Mouse (Mus musculus): ENCODE data around the gene Kbtbd6. TPM values are rescaled to one million over a fixed set of nuclear protein-coding genes. Genes with fewer than 3 reads are reported as not detected.

Kbtbd6 gene
- polyA plus RNA-seq, 1 experiment, result not detected

DNA sequence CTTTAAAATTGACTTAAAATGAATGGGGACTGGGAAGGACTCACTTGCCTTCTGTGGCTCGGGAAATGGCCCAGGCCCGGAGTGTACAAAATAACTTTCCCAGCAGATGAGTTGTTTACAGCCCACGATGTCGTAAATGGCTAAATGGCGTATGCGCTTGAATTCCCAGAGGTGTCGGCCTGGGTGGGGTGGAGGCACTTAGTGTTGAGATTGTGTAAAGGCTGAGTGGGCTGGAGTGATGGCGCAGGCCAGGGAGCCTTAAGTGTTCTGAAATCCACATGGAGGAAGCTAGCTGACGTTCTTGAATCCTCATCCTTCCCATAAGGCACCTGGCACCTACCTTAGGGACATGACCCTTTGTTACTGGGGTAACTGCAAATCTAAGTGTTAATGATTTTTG lies 36.9 kb downstream of the Kbtbd6 start:
- 89% methylated on average over 9 of the region's 9 CpGs for WGBS
- H3K4me1 ChIP-seq (ENCODE audit: control insufficient read depth, insufficient read depth, low read length), result peaks cover 14% of the 10 kb centered on the region
- TF ChIP-seq POLR2A (IDR thresholded peaks at IDR 0.05; ENCODE audit: insufficient read depth, low read depth, low read length) (no peak), CTCF (IDR thresholded peaks at IDR 0.05; ENCODE audit: insufficient read depth, low read depth, low read length) (no peak)
- no peak overlapping the region for H3K4me3 ChIP-seq (ENCODE audit: insufficient read depth, low read depth, low read length)
- no peak overlapping the region for H3K27ac ChIP-seq (ENCODE audit: insufficient read depth, low read depth, low read length)

DNA sequence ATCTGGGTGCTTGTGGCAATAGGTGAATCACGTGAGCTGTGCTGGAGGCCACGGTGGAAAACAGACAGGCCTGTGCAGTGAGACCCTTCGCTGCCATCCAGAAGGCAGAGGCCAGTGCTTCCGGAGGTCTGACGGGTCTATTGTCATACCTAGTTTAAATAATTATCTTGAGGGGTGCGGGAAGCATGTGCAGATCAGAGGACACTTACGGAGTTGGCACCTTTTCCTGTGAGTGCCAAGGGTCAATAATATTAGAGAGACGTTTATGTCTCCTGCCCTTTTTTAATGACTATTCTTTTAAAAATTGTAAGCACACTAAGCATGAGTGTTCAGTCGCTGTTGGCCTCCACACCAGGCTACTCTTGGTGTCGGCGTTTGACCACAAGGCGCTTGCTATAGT lies 37.5 kb downstream of the Kbtbd6 start:
- Histone ChIP-seq H3K4me1 (ENCODE audit: control insufficient read depth, insufficient read depth, low read length) (peaks cover 10% of the 10 kb centered on the region), H3K4me3 (ENCODE audit: insufficient read depth, low read depth, low read length) (no peak overlapping the region), H3K27ac (ENCODE audit: insufficient read depth, low read depth, low read length) (no peak overlapping the region)
- no peak for TF ChIP-seq POLR2A (IDR thresholded peaks at IDR 0.05; ENCODE audit: insufficient read depth, low read depth, low read length)
- TF ChIP-seq CTCF (IDR thresholded peaks at IDR 0.05; ENCODE audit: insufficient read depth, low read depth, low read length), result no peak
- 81% methylated on average over 12 of the region's 12 CpGs for WGBS

DNA sequence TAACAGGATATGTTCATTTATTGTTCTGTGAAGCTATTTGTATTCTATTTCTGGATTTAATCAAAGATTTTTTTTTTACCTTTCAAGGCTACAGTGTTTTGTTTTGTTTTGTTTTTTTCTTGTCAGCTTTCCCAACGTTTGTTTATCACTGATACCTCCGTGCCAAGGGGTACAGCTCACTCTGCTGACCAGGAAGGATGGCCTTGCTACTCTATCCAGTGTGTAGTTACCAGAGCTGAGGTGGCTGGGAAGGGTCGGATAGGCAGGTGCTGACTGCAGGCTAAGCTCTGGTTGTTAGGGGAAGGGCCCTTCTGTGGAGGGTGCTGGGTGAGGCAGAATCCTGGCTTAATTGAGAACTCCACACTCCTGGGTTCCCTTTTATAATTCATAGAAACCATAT lies 38.6 kb downstream of the Kbtbd6 start:
- no peak overlapping the region for H3K27ac ChIP-seq (ENCODE audit: insufficient read depth, low read depth, low read length)
- H3K4me1 ChIP-seq (ENCODE audit: control insufficient read depth, insufficient read depth, low read length), result peaks cover 10% of the 10 kb centered on the region
- no peak overlapping the region for H3K4me3 ChIP-seq (ENCODE audit: insufficient read depth, low read depth, low read length)
- TF ChIP-seq CTCF (IDR thresholded peaks at IDR 0.05; ENCODE audit: insufficient read depth, low read depth, low read length) (no peak), POLR2A (IDR thresholded peaks at IDR 0.05; ENCODE audit: insufficient read depth, low read depth, low read length) (no peak)
- WGBS, result 66% methylated on average over 3 of the region's 3 CpGs

- Histone ChIP-seq H3K4me1 (ENCODE audit: control insufficient read depth, insufficient read depth, low read length) (0 out of 2 replicates have a peak, but pooled peaks cover 2% of the 10 kb centered on the region), H3K4me3 (ENCODE audit: insufficient read depth, low read depth, low read length) (no peak overlapping the region), H3K27ac (ENCODE audit: insufficient read depth, low read depth, low read length) (no peak overlapping the region)
- WGBS, result 87% methylated on average over 6 of the region's 6 CpGs
- TF ChIP-seq POLR2A (IDR thresholded peaks at IDR 0.05; ENCODE audit: insufficient read depth, low read depth, low read length) (no peak), CTCF (IDR thresholded peaks at IDR 0.05; ENCODE audit: insufficient read depth, low read depth, low read length) (no peak)
Observed at GRCm38 (mm10) chr14:79494349-79494748, 42.7 kb downstream of the Kbtbd6 start.

DNA sequence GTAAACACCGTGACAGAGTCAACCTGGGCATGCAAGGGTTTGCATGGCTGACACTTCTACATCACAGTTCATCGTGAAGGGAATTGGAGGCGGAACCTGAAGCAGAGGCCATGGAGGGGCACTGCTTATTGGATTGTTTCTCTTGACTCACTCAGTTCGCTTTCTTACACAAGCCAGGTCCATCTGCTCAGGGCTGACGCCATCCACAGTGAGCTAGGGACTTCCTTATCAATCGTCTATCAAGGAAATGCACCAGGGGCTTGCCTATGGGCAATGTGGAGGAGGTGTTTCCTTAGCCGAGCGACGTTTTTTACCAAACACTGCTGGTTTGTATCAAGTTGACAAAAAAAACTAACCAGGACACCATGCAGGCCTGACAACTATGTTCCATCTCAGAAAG lies 47.7 kb downstream of the Kbtbd6 start:
- 90% methylated on average over 9 of the region's 9 CpGs for WGBS
- Histone ChIP-seq H3K4me1 (ENCODE audit: control insufficient read depth, insufficient read depth, low read length) (0 out of 2 replicates have a peak, but pooled peaks cover 2% of the 10 kb centered on the region), H3K4me3 (ENCODE audit: insufficient read depth, low read depth, low read length) (no peak overlapping the region), H3K27ac (ENCODE audit: insufficient read depth, low read depth, low read length) (no peak overlapping the region)
- no peak for TF ChIP-seq POLR2A (IDR thresholded peaks at IDR 0.05; ENCODE audit: insufficient read depth, low read depth, low read length)
- TF ChIP-seq CTCF (IDR thresholded peaks at IDR 0.05; ENCODE audit: insufficient read depth, low read depth, low read length), result no peak

DNA sequence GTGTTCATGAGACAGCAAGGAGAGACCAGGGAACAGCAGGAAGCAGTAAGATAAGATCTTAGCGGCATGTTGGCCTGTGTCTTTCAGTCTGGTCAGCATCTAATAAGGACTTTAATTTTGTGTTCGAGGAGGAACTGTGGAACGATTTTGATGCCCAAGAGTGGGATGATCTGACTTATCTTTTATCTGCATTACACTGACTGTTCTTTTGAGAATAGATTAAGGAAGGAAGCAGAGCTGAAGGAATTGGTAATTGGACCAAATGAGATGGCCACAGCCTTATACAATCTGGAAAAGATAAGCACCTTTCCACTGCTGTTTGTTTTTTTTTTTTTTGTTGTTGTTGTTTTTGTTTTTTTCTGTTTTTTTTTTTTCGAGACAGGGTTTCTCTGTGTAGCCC lies 49.1 kb downstream of the Kbtbd6 start:
- Histone ChIP-seq H3K4me3 (ENCODE audit: insufficient read depth, low read depth, low read length) (no peak overlapping the region), H3K4me1 (ENCODE audit: control insufficient read depth, insufficient read depth, low read length) (0 out of 2 replicates have a peak, but pooled peaks cover 2% of the 10 kb centered on the region), H3K27ac (ENCODE audit: insufficient read depth, low read depth, low read length) (no peak overlapping the region)
- TF ChIP-seq CTCF (IDR thresholded peaks at IDR 0.05; ENCODE audit: insufficient read depth, low read depth, low read length) (no peak), POLR2A (IDR thresholded peaks at IDR 0.05; ENCODE audit: insufficient read depth, low read depth, low read length) (no peak)
- 78% methylated on average over 4 of the region's 4 CpGs for WGBS

DNA sequence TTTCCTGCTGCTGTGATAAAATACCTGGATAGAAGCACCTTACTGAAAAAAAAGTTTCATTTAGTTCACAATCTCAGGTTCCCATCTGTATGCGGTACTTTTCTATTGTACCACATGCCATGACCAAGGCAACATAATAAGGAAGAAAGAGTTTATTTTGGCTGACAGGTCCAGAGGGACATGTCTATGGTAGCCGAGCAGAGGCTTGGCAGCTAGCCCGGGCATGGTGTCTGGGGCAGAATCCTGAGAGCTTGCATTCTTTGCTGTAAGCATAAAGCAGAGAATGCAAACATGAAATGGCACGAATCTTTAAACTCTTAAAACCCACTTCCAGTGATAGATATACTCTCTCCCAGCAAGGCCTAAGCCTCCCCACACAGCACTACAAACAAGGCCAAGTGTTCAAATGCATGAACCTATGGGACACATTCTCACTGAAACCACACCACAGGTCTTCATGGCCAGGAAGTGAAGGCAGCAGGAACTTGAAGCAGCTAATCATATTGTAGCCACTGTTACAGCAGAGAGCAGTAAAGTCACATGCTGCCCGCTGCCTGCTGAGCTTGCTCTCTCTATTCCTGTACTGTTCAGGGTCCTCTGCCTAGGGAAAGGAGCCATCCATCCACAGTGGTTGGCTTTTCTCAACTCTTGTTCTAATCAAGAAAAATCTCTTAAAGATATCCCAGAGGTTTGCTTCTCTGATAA lies 51.9 kb downstream of the Kbtbd6 start:
- H3K4me1 ChIP-seq (ENCODE audit: control insufficient read depth, insufficient read depth, low read length), result peaks cover 6% of the 10 kb centered on the region; the same call in 1 of the 2 replicates
- TF ChIP-seq POLR2A (IDR thresholded peaks at IDR 0.05; ENCODE audit: insufficient read depth, low read depth, low read length) (no peak), CTCF (IDR thresholded peaks at IDR 0.05; ENCODE audit: insufficient read depth, low read depth, low read length) (no peak)
- no peak overlapping the region for H3K4me3 ChIP-seq (ENCODE audit: insufficient read depth, low read depth, low read length)
- WGBS, result 58% methylated on average over 5 of the region's 5 CpGs
- H3K27ac ChIP-seq (ENCODE audit: insufficient read depth, low read depth, low read length), result no peak overlapping the region

Other genes starting within 250 kb of the Kbtbd6 start
- not detected in 2 replicates for gene Zfp957, start 204.5 kb upstream of the Kbtbd6 start, polyA plus RNA-seq (2012; ENCODE audit: insufficient read depth, insufficient read length, low replicate concordance, missing spikeins)
- not detected in 2 replicates for gene Rgcc, start 150.2 kb upstream of the Kbtbd6 start, polyA plus RNA-seq (2012; ENCODE audit: insufficient read depth, insufficient read length, low replicate concordance, missing spikeins)
- gene Naa16, start 61.1 kb upstream of the Kbtbd6 start, polyA plus RNA-seq (2012; ENCODE audit: insufficient read depth, insufficient read length, low replicate concordance, missing spikeins), result not detected in 2 replicates
- not detected in 2 replicates for gene Mtrf1, start 54.1 kb upstream of the Kbtbd6 start, polyA plus RNA-seq (2012; ENCODE audit: insufficient read depth, insufficient read length, low replicate concordance, missing spikeins)
- gene Kbtbd7, start 25.3 kb upstream of the Kbtbd6 start, polyA plus RNA-seq (2012; ENCODE audit: insufficient read depth, insufficient read length, low replicate concordance, missing spikeins), result not detected in 2 replicates
- gene Elf1, start 29.4 kb downstream of the Kbtbd6 start, polyA plus RNA-seq (2012; ENCODE audit: insufficient read depth, insufficient read length, low replicate concordance, missing spikeins), result 261 TPM in 1 of 2 replicates, not detected in the other
- gene Wbp4, start 29.7 kb downstream of the Kbtbd6 start, polyA plus RNA-seq (2012; ENCODE audit: insufficient read depth, insufficient read length, low replicate concordance, missing spikeins), result not detected in 2 replicates
- not detected in 2 replicates for gene Sugt1, start 135.9 kb downstream of the Kbtbd6 start, polyA plus RNA-seq (2012; ENCODE audit: insufficient read depth, insufficient read length, low replicate concordance, missing spikeins)
- gene Cnmd, start 210.3 kb downstream of the Kbtbd6 start, polyA plus RNA-seq (2012; ENCODE audit: insufficient read depth, insufficient read length, low replicate concordance, missing spikeins), result not detected in 2 replicates

All from olfactory bulb, adult 2 months (tissue).